Mouse (Mus musculus) kidney, adult 2 months (tissue): Measurements from ENCODE around the gene Srpk2.

Experiments used
- CTCF ChIP-seq: fragments of 200-500 bp; conservative IDR thresholded peaks from 2 replicates; pipeline ENCODE4 v1.5.1; 2011; ENCODE audit warnings: low read depth, mild to moderate bottlenecking, control low read depth, low read length, moderate library complexity, mixed read lengths; ENCODE audit not compliant: insufficient read depth, insufficient read length
- POLR2A ChIP-seq: fragments of 200-500 bp; IDR thresholded peaks from one replicate; pipeline ENCODE4 v1.6.1; 2011; ENCODE audit warnings: low read depth, low read length, control low read depth

DNA sequence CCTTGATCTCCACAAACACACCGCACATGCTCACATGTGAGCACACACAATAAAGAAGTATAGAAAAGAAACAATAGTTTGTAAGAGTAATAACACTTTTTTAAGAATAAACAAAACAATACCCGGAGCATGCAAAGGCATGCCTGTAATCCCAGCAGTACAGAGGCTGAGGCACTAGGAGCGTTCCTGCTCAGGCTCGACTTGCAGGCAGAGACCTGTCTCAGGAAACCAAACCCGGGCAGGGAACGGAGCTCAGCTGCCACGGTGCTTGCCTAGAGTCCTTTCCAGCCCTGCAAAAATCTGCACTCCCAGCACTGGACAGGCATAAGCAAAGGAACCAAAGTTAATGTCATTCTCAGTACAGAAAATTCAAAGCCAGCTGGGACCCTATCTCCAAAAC is 32.1 kb downstream of the Srpk2 start:
- no peak for TF ChIP-seq CTCF
- no peak for TF ChIP-seq POLR2A
